Mouse (Mus musculus) fat pad, adult 2 months (tissue): Measurements from ENCODE around the gene Slc36a2.
"Not testable (repeated sequence)": the region's sequence is repeated elsewhere in the genome, so short reads cannot be mapped to it uniquely, and the experiment has no call there.

Experiments used
- DNase-seq: peaks from one replicate; pipeline ENCODE4 v3.0.0-alpha.2; 2011; ENCODE audit warnings: low read depth, low spot score; ENCODE audit errors: extremely low read depth

The Slc36a2 gene

DNA sequence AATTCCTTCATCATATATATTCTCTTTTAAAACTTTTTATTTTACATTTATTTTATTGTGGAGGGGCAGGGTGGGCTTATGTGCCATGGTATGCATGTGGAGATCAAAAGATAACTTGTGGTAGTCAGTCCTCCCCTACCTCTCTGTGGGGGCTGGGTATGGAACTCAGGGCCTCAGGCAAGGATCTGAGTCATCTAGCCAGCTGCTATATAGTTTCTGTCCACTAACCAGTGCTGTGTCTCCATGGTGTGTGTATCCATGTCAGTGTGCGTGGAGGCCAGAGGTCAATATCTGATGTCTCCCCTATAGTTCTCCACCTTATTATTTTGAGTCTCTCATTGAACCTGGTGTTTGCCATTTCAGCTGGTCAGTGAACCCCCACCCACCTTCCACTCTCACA lies 50.5 kb downstream of the Slc36a2 start:
- no peak for DNase-seq

GRCm38 (mm10) chr11:55133204-55133603 lies 51.7 kb downstream of the Slc36a2 start:
- DNase-seq, result no peak

GRCm38 (mm10) chr11:55131946-55132345 lies 52.9 kb downstream of the Slc36a2 start:
- no peak for DNase-seq

- DNase-seq, result no peak
These were observed 53.7 kb downstream of the Slc36a2 start for GRCm38 (mm10) chr11:55131077-55131742.

GRCm38 (mm10) chr11:55128411-55128810 lies 56.5 kb downstream of the Slc36a2 start:
- no peak for DNase-seq

- DNase-seq, result peak; percentile 42
These were observed 56.9 kb downstream of the Slc36a2 start for GRCm38 (mm10) chr11:55127937-55128336.

DNA sequence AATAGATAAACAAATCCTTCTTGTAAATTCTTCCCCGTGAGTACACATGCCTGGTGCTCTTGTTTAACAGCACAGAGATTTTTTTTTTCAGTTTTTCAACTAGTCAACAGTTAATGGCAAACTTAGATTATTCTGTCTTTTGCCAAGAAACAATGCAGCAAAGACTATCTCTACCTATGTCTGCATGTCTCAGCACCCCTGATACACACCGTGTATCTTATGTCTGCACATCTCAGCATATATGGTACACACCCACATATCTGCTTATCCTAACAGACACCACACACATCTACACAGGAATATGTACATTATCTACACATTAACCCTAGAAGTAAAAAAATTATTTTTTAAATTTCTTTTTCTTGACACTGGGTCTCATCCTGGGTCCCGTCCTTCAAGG lies 58.2 kb downstream of the Slc36a2 start:
- no peak for DNase-seq

DNA sequence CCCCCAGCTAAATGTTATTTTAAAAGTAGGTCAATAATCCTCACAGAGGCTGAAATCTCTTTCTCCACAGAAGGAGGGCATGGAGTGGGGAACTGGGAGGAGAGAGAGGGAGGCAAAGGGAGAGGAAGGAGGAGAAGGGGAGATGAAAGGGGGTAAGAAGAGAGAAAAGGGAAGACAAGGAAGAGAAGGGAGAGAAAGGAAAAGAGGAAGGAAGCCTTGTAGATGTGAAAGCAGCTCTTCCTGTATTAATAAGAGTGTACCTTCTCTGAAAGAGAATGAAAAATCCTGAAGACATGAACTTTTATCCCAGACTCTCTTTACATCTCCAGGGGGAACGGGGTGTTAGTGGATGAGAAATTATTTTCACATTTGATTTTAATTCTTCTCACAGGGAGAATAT lies 63.4 kb downstream of the Slc36a2 start:
- DNase-seq, result no peak

DNA sequence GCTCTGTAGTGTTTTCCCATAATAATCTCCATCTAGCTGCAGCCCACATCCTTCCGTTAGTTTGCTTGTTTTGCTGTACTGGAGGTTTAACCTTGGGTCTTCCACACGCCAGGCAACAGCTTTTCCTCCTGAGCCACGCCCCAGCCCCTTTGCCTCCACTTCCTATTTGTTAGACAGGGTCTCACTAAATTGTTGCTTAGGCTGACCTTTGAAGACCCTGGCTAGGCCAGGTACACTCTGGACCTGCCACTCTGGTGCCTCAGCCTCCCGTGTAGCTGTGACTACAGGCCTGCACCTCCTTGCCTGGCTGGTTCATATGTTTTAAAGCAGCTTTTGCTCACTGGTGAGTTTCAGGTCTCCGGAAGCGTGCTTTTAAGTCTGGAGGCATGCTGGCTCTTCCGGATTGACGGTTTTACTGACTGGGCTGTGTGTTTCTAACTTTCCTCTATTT lies 64.0 kb downstream of the Slc36a2 start:
- DNase-seq, result no peak

DNA sequence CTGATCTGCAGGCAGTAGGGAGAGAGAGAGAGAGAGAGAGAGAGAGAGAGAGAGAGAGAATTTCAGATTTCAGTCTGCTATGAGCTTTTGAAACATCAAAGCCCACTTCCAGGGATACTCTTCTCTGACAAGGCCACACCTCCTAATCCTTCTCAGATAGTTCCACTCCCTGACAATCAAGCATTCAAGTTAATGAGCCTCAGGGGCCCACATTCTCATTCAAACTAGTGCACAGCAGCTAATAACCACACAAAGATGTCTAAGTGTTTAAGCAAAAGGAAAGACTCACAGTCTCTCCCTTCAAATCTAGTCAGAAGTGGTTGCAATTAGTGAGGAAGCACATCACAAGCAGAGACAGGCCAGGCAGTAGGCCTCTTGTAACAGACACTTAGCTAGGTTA lies 64.6 kb downstream of the Slc36a2 start:
- DNase-seq, result no peak

DNA sequence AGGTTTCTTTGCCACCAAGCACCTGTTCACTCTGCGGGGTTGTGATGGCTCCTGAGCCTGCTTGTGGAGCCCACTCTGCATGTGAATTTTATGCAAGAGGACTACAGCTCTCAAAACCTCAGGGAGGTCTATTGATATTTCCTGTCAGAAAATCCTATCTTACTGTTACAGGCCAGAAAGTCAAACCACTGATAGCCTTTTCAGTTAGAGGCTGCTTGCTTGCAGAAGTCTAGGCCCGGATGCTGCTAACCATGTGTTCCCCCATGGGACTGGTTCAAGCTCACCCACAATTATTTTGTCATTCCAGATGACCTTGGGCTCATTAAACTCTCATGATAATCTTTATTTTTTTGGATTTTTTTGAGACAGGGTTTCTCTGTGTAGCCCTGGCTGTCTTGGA lies 67.8 kb downstream of the Slc36a2 start:
- DNase-seq, result no peak

GRCm38 (mm10) chr11:55116004-55116403 lies 68.9 kb downstream of the Slc36a2 start:
- no peak for DNase-seq

DNA sequence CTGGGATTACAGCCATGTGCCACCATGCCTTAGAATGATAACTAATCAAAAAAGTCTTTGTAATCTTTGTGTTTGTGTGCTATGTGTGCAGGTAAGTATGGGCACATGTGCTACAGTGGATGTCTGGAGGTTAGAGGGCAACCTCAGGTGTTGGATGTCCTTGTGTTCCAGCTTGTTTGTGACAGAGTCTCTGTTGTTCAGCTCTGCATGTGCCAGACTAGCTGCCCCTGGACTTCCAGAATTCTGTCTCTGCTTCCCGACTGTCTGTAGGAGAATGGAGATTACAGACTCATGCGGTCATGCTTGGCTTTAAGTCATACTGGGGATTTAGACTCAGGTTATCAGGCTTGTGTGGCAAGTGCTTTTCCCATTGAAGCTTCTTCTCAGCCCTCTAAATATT lies 70.6 kb downstream of the Slc36a2 start:
- no peak for DNase-seq

- DNase-seq, result not testable (repeated sequence)
These were observed 71.0 kb downstream of the Slc36a2 start for GRCm38 (mm10) chr11:55113861-55114250.

GRCm38 (mm10) chr11:55113209-55113860 lies 71.5 kb downstream of the Slc36a2 start:
- DNase-seq, result no peak

DNA sequence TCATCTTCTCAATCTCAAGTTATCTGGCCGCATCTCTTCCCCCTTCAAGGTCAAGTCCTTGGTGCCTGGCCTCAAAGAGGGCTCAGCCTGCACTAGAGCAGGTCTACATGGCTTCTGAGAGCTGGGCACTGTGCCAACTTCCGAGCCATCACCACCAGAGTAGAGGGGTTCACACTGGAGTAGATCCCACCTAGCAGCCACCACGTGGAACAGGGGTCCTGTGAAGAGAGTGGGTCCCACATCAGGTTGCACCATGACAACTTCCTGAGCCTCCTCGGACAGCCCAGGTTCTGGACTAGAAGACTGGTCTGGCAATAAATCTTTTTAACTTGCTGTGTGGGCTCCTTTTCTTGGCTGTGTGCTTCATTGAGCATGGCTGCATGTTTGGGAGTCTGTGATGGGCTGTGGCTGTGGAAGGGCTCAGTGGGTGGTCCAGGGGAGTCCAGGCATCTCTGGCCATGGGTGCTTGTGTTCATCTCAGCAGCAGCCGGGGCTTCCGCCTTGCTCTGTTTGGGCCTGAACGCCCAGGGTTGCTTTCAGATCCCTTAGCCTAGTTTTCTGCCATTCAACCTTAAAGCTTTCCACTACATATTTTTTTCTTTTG lies 74.2 kb downstream of the Slc36a2 start:
- no peak for DNase-seq

- peak; percentile 75 for DNase-seq
These were observed 75.2 kb downstream of the Slc36a2 start for GRCm38 (mm10) chr11:55109521-55110300.
